Mouse (Mus musculus) liver, embryonic 14.5 days (tissue): ENCODE results near the gene Pou6f1.

Experiments used
- CTCF ChIP-seq: IDR thresholded peaks from 2 replicates; pipeline ENCODE4 v1.5.1; 2016; ENCODE audit warnings: antibody characterized with exemption, low read depth, control low read depth
- EP300 ChIP-seq: IDR thresholded peaks from 2 replicates; pipeline ENCODE4 v1.6.1; 2016; ENCODE audit warnings: antibody characterized with exemption, low read depth

GRCm38 (mm10) chr15:100541426-100541825 is 58.4 kb downstream of the Pou6f1 start:
- TF ChIP-seq CTCF = no peak
- no peak for TF ChIP-seq EP300
